Mouse (Mus musculus) ES-Bruce4 (cell line): ENCODE data around the gene Cers1.

Experiments
- CTCF ChIP-seq: IDR thresholded peaks from one replicate; pipeline ENCODE4 v1.8.1; 2011; ENCODE audit warnings: low read depth, low read length
- EP300 ChIP-seq: IDR thresholded peaks from 2 replicates; pipeline ENCODE4 v1.6.1; 2011; ENCODE audit warnings: low read depth, low read length; ENCODE audit not compliant: insufficient read depth
- POLR2A ChIP-seq: IDR thresholded peaks from one replicate; pipeline ENCODE4 v1.8.1; 2011; ENCODE audit warnings: low read length; ENCODE audit not compliant: insufficient read depth

DNA sequence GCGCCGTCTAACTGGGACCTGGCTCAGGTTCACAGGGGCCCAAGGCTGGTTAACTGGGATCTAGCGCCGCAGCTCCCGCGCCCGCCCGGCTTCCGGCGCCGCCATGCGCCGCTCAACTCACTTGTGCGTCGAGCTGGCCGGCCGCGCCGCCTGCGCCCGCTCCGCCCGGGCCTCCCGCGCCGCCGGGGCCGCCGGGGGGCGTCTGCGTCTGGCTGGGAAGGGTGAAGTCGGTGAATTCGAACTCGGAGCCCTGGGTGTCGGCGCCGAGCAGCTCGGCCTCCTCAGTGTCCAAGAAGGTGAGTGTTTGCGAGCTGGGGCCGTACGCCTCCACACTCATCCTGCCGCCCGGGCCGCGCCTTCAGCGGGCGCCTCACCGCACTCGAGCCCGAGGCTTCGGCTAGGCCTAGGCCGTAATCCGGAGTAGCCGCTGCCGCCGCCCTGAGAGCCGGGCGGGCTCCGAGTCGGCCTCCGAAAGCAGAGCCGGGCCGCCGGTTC, 37.1 kb downstream of the Cers1 start:
- TF ChIP-seq CTCF (no peak), POLR2A (no peak), EP300 (no peak)
